Mouse (Mus musculus) forebrain, embryonic 14.5 days (tissue): ENCODE results near the gene Ccin. TPM values are rescaled to one million over a fixed set of nuclear protein-coding genes. Genes with fewer than 3 reads are reported as not detected.
A peak's percentile ranks its signal among the peaks of the same experiment; 100 is the strongest.

Experiments used
- ATAC-seq: fragments of 200-750 bp; cut with Nextera tagmentation; 2 replicates; pipeline ENCODE4 v1.8.0; 2017; ENCODE audit warnings: mild to moderate bottlenecking, moderate library complexity
- DNase-seq: peaks from one replicate; pipeline ENCODE4 v3.0.0-alpha.2; 2015; ENCODE audit warnings: low spot score
- H3K27ac ChIP-seq: fragments of 300-500 bp; sonication (generic); 2 replicates; pipeline ENCODE4 v1.5.1; 2014; ENCODE audit warnings: low read depth, mild to moderate bottlenecking, control low read depth, low read length, moderate library complexity
- H3K27me3 ChIP-seq: fragments of 300-500 bp; sonication (generic); replicated peaks from 2 replicates; pipeline ENCODE4 v1.6.1; 2014; ENCODE audit warnings: low read length, control low read depth, mixed read lengths; ENCODE audit not compliant: control insufficient read depth, insufficient read depth
- H3K36me3 ChIP-seq: fragments of 300-500 bp; sonication (generic); 2 replicates; pipeline ENCODE4 v1.6.1; 2014; ENCODE audit warnings: low read length, control low read depth; ENCODE audit not compliant: control insufficient read depth, insufficient read depth
- H3K4me1 ChIP-seq: fragments of 300-500 bp; sonication (generic); 2 replicates; pipeline ENCODE4 v1.6.1; 2014; ENCODE audit warnings: antibody characterized with exemption, low read length, control low read depth; ENCODE audit not compliant: control insufficient read depth, insufficient read depth
- H3K4me2 ChIP-seq: fragments of 300-500 bp; sonication (generic); 2 replicates; pipeline ENCODE4 v1.6.1; 2014; ENCODE audit warnings: mild to moderate bottlenecking, control low read depth, low read length
- H3K4me3 ChIP-seq: fragments of 300-500 bp; sonication (generic); 2 replicates; pipeline ENCODE4 v1.5.1; 2014; ENCODE audit warnings: low read depth, low read length, control low read depth
- H3K9ac ChIP-seq: fragments of 300-500 bp; sonication (generic); 2 replicates; pipeline ENCODE4 v1.6.1; 2014; ENCODE audit warnings: mild to moderate bottlenecking, low read length, control low read depth, moderate library complexity
- H3K9me3 ChIP-seq: fragments of 300-500 bp; sonication (generic); replicated peaks from 2 replicates; pipeline ENCODE4 v1.6.1; 2016; ENCODE audit warnings: low read length, control low read depth, mixed read lengths; ENCODE audit not compliant: control insufficient read depth
- WGBS: fragments of 180-500 bp; shearing (Covaris S2); extraction: QIAGEN DNeasy Blood & Tissue Kit; methylation state at CpG from one replicate; pipeline ENCODE4 v1.1.7; 2014; 5-methylcytosine and 5-hydroxymethylcytosine counted together
- polyA plus RNA-seq: library from polyadenylated mRNA; unstranded; fragments of >200 nt; fragmentation: Nextera tagmentation; extraction: Ambion mirVana; gene quantifications from 2 replicates; pipeline ENCODE4 v1.2.1, GENCODE M21; 2014

Ccin gene
- polyA plus RNA-seq, 1 experiment from 2014 or later: not detected

GRCm38 (mm10) chr4:43959523-43960179 lies 23.6 kb upstream of the Ccin start:
- no peaks in the 10 kb centered on the region for H3K36me3 ChIP-seq
- H3K4me1 ChIP-seq: peaks cover 8% of the 10 kb centered on the region
- H3K9ac ChIP-seq: no peak overlapping the region
- H3K4me3 ChIP-seq: no peak overlapping the region
- no peaks in the 10 kb centered on the region for H3K9me3 ChIP-seq
- H3K4me2 ChIP-seq: no peak overlapping the region
- DNase-seq (no peak), ATAC-seq (no peak)
- 80% methylated on average over 9 of the region's 9 CpGs for WGBS
- no peaks in the 10 kb centered on the region for H3K27me3 ChIP-seq
- no peak overlapping the region for H3K27ac ChIP-seq

- H3K27me3 ChIP-seq: no peaks in the 10 kb centered on the region
Observed at GRCm38 (mm10) chr4:43960207-43960606, 23.1 kb upstream of the Ccin start.

GRCm38 (mm10) chr4:43964326-43964833 lies 18.9 kb upstream of the Ccin start:
- DNase-seq (no peak), ATAC-seq (no peak)
- no peak overlapping the region for H3K9ac ChIP-seq
- no peaks in the 10 kb centered on the region for H3K36me3 ChIP-seq
- WGBS: 56% methylated on average over 2 of the region's 2 CpGs
- H3K27ac ChIP-seq: no peak overlapping the region
- H3K9me3 ChIP-seq: no peaks in the 10 kb centered on the region
- H3K4me1 ChIP-seq: no peaks in the 10 kb centered on the region
- H3K27me3 ChIP-seq: no peaks in the 10 kb centered on the region
- H3K4me3 ChIP-seq: no peak overlapping the region
- no peak overlapping the region for H3K4me2 ChIP-seq

More at GRCm38 (mm10) chr4:43960207-43960606, 23.1 kb upstream of the Ccin start:
- Histone ChIP-seq H3K4me1 (peaks cover 8% of the 10 kb centered on the region), H3K4me2 (no peak overlapping the region), H3K9me3 (no peaks in the 10 kb centered on the region), H3K9ac (no peak overlapping the region), H3K36me3 (no peaks in the 10 kb centered on the region), H3K4me3 (no peak overlapping the region), H3K27ac (no peak overlapping the region)
- DNase-seq (no peak), ATAC-seq (no peak)
- 83% methylated on average over 6 of the region's 6 CpGs for WGBS

- WGBS: 62% methylated on average over 4 of the region's 4 CpGs
- Histone ChIP-seq H3K9me3 (no peaks in the 10 kb centered on the region), H3K4me1 (no peaks in the 10 kb centered on the region), H3K36me3 (no peaks in the 10 kb centered on the region), H3K9ac (no peak overlapping the region), H3K4me3 (no peak overlapping the region), H3K27ac (no peak overlapping the region), H3K27me3 (no peaks in the 10 kb centered on the region), H3K4me2 (no peak overlapping the region)
- ATAC-seq (no peak), DNase-seq (no peak)
Observed at GRCm38 (mm10) chr4:43964951-43965684, 18.2 kb upstream of the Ccin start.

DNA sequence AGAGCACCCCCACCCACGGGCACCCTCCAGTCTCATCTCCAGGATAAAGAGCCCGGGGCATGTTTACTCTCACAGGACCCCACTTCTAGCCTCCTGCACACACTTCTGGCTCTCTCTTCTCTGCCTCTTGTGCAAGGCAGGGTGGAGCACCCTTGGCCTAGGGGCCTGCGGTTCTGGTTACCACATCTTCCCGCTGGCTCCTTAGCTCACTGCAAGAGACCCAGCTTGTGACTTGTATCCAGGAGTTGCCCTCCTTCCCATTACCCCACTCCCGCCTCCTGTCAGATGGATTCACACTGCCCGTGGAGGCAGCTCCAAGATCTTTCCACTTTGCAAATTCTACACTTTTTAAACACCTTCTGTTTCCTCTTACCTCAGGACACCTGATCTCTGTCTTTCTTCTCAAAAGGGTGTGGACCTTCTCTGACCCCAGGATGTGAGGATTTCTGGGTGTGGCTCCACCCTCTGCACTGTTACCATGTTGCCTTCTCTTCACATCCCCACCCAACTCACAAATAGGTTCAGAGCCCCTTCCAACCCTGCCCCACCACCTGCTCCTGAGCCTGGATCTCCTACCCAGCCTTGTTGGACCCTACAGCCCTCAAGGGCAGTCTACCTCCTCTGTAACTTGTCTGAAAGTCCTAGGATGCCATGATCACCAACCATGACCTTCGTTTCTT lies 17.3 kb upstream of the Ccin start:
- WGBS: 83% methylated on average over 7 of the region's 7 CpGs
- H3K27me3 ChIP-seq: no peaks in the 10 kb centered on the region
- no peaks in the 10 kb centered on the region for H3K9me3 ChIP-seq
- ATAC-seq: no peak
- H3K36me3 ChIP-seq: no peaks in the 10 kb centered on the region
- no peaks in the 10 kb centered on the region for H3K4me1 ChIP-seq
- DNase-seq: no peak
- H3K4me3 ChIP-seq: no peak overlapping the region
- H3K9ac ChIP-seq: no peak overlapping the region
- H3K27ac ChIP-seq: no peak overlapping the region
- H3K4me2 ChIP-seq: no peak overlapping the region

DNA sequence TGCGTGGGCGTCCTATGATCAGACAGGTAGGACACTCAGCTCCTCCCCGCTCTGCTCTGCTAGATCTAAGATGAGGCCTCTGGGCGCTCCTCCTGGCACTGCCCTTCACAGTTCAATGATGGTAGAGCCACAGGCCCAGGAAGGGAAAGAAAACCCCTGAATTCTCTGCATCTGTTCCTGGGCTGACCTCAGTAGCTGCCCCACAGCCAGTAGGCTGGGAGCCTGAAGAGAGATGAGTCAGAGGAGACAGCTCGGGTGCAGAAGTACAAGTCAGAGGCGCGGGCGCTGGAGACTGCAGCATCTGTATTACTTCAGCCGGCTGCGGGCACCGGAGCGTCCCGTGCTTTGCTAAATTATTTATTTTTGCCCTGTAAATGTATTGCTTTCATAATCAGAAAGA lies 14.6 kb upstream of the Ccin start:
- no peak overlapping the region for H3K27ac ChIP-seq
- no peaks in the 10 kb centered on the region for H3K27me3 ChIP-seq
- ATAC-seq (no peak), DNase-seq (no peak)
- 0 out of 2 replicates have a peak, but pooled peaks cover 4% of the 10 kb centered on the region for H3K4me1 ChIP-seq
- H3K9me3 ChIP-seq: no peaks in the 10 kb centered on the region
- 61% methylated on average over 13 of the region's 13 CpGs for WGBS
- H3K36me3 ChIP-seq: no peaks in the 10 kb centered on the region
- no peak overlapping the region for H3K4me2 ChIP-seq
- H3K4me3 ChIP-seq: no peak overlapping the region
- H3K9ac ChIP-seq: no peak overlapping the region

GRCm38 (mm10) chr4:43969373-43969772 lies 13.9 kb upstream of the Ccin start:
- Histone ChIP-seq H3K27me3 (no peaks in the 10 kb centered on the region), H3K27ac (no peak overlapping the region), H3K36me3 (no peaks in the 10 kb centered on the region), H3K9ac (no peak overlapping the region), H3K9me3 (no peaks in the 10 kb centered on the region), H3K4me1 (0 out of 2 replicates have a peak, but pooled peaks cover 4% of the 10 kb centered on the region), H3K4me2 (no peak overlapping the region), H3K4me3 (no peak overlapping the region)
- DNase-seq: peak; percentile 57
- peak; percentile 72 for ATAC-seq
- WGBS: 8% methylated on average over 4 of the region's 4 CpGs

GRCm38 (mm10) chr4:43970393-43971330 lies 12.6 kb upstream of the Ccin start:
- ATAC-seq (no peak), DNase-seq (no peak)
- Histone ChIP-seq H3K27me3 (no peaks in the 10 kb centered on the region), H3K4me1 (0 out of 2 replicates have a peak, but pooled peaks cover 4% of the 10 kb centered on the region), H3K9me3 (no peaks in the 10 kb centered on the region), H3K4me2 (no peak overlapping the region), H3K36me3 (no peaks in the 10 kb centered on the region), H3K4me3 (no peak overlapping the region), H3K9ac (no peak overlapping the region), H3K27ac (no peak overlapping the region)
- WGBS: 81% methylated on average over 20 of the region's 20 CpGs
